Mouse (Mus musculus): Measurements from ENCODE around the gene Meis2. TPM values are rescaled to one million over a fixed set of nuclear protein-coding genes. Genes with fewer than 3 reads are reported as not detected.
A peak's percentile ranks its signal among the peaks of the same experiment; 100 is the strongest.

The Meis2 gene
- total RNA-seq, 2 experiments from 2014 or later = 1.5 to 2.0 TPM

DNA sequence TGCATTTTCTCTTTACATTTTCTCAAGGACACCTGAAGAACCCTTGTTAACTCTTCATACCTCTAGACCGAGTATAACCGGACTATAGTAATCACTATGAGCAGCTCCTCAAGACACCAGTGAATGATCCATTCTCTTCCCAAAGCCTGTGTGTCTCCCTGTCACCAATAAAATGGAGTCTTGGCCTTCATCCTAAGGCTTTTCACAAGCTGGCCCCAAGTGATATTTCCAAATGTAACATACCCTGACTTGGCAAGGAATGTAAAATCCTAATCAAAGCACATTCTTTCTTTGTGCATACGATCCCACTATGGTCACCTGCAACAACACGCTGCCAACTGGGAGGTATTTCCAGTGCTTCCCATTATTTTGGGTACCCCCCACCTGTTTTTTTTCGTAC is 125.8 kb downstream of the Meis2 start:
- no peak for DNase-seq

DNA sequence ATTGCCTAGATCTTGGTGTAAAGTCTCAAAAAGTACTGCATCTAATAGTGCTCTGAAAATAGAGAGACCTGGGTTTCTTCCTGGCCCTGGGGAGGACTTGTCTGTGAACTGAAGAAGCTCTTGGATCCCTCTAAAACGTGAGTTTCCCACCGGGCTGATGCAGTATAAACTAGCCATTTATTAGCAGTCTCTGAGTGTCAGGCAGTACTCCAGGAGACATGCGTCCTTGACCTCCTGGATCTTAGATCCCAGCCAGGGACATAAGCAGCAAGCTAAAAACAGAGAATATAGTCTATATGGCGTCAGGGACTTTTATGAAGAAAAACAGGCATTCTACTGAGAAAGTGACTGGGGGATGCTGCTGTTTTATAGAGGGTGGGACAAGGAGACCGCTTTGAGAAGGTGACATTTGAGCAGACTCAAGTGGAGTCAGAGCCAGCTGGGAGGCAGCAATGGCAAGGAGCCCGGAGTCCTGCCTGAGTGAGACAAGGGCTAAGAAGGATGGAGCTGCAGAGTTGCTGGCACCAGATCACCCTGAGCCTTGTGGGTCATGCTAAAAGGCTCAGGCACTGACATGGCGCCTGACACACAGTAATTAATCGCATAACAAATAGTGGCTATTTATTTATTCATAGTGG is 126.6 kb downstream of the Meis2 start:
- DNase-seq = peak; percentile 18

DNA sequence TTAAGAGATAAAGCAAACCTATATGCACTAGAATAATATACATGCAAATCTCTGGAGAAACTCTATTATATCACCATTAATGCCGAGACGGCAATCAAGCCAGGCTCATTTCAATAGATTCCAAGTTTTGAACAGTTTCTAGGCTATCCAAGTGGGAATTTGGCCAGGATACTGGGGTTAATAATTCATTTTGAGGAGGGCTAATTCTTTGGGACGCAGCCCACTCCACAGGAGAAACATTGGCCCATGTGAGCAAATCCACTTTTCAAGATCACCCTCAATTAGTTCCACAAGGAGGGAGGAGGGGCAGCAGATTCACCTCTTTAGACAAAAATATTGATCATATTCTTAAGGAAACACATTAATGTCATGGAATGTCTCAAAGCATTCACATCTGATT is 127.3 kb downstream of the Meis2 start:
- DNase-seq = no peak

DNA sequence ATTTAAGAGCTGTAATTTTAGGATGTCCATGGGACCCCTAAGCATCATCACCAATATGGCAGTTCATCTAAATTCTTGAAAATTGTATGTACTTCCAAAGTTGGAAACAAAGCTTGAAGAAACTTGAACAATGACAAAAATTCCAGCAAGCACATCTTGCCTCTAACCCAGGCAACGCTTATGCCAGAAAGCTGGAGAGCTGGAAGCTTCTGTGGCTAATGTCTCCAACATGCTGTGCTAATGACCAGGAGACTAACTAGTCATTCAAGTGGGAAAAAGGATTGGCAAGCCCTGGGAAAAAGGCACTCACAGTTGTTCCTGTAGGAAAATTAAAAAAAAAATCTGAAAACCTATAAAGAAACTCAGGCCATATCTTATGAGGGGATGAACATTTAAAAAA is 127.7 kb downstream of the Meis2 start:
- peak; percentile 12 for DNase-seq

DNA sequence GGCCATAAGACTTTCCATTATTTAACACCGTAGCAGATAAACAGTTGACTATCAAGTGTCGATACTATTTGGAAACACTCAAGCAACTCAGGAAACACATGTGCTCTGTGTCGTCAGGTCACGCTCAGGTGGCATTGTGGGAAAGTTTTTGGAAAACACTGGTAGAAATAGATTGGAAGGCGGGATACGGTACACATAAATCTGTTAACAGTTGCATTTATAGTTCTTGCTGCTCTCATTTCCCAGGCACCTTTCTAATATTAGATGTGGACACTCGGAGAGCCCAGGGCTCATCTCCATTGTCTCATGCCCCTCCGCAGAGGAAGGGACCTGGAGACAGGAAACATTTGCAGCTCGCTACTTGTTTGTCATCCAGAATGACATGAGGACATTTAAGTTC is 128.9 kb downstream of the Meis2 start:
- no peak for DNase-seq

DNA sequence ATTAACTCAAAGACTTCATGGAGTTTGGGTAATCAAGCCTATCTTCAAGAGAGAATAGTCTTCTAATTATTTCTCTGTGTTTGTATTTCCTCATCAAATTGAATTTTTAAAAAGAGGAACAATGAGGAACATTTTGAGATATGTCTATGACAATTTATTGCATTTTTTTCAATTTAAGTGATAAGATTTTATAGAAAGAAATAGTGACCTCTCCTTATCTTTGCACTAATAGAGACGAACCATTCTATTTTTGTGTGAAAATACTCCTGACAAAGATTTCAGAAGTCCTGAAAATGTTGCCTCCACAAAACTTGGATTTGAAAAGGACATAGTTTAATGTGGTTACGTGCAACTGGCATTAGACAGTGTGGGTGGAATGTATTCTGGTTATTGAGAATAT is 131.3 kb downstream of the Meis2 start:
- no peak for DNase-seq

DNA sequence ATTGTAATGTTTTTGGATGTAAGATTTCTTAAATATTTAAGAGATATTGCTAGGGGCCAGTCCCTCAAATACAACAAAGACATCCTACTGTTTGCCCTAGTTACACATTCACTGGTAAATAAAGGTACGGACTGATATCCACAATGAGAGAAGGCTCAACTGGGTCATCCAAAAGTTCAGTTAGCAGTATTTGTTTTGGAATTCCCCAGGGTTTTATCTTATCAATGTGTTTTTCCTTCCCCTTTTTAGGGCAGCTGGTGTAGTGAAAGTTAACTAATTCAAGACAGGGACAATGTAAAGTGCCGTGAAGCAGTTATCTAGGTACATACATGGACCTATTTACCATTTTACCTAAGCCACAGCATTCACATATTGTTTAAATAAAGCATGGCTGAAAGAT is 132.4 kb downstream of the Meis2 start:
- DNase-seq = no peak

DNA sequence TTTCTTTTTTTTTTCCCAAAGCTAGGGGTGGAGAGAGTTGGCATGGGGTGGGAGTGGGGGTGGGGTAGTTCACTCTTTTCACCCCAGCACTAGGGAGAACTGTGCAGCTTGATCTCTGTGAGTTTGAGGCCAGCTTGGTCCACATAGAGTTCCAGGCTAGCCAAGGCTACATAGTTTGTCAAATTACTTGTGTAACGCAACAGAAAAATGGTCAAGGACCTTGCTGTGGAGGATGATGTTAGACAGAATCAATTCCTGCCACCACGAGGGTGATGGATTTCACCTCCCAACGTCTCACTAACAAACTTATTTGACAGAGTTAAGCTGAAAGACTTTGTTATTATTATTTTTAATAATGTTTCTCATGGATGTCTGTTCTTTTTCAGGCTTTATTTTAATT is 139.9 kb downstream of the Meis2 start:
- no peak for DNase-seq

DNA sequence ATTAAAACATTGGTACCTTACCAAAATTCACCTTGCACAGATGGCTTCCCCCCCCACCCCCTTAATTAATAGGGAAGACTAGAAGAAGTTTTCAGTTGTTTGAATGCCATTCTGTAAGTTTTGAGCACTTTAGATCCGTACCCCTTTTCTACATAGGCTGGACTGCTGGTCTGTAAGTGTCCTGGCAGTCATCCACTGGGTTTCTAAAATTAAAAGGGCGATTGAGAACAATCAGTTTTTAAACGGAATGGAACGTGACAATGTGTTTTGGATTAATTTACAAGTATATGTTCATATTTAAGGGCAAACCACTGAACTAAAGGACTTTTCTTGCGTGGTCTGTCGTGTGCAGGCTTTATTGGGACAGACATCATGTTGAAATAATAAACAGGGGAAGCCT is 141.2 kb downstream of the Meis2 start:
- DNase-seq = no peak

DNA sequence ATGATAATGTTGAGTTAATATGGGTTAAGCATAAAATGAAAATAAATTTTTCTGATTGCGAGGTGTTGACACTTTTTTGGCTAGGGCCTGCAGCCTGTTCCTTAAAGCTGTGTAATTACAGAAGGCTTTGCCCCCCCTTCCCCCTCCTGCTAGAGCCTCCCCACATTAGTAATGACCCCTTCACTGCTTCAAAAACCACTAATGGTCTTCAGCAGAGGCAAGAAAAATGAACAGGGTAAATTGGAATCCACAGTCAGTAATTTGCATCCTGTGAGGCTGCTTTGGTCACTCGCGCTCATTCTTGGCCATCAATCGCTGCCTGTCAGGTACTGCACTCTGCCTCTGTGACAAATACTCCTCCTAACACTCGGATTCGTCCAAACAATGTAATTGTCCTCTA is 142.4 kb downstream of the Meis2 start:
- no peak for DNase-seq

DNA sequence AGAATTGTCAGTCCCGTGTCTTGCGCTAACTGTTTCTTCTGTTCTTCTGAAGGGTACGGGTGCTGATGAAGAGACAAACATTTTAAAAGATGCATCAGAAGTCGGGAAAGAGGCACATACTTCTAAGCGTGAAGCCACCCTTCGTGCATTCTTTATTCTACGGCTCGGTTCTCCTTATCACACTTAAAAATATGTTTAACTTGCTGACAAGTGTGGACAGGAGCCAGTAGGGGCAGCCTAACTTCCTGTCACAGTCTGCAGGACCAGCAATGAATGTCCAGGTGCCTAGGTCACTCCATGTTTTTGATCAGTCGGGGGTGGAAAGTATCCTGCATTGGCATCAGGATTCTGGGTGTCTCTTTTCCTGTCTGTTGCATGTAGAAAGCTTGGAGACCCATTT is 144.0 kb downstream of the Meis2 start:
- DNase-seq = no peak

DNA sequence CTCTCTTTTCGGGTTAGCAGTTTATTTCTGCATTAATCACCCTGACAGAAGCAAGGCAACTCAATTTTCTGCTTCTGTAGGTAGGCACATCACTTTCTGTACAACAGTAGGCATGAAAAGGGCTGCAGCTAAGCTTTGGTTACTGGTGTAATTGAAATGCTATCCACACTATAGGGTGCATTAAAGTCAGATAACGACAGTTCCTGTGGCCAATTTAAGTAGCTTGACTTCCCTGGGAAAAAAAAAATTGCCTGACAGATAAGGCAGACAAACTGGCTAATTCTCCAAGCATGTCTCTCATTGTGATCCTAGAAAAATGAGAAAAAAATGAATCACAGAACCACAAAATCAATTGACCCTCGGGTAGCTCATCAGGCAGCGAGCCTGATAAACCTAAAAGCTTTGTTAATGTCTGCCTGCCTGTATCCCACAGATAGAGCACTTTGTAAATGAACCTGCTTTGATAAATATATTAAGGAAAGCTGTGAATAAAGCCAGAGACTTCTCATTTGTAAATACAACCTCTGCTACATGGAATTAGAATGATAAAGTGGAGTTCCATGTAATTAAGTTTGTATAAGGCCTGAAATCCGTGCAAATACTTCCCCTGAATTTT is 145.2 kb downstream of the Meis2 start:
- DNase-seq = no peak

DNA sequence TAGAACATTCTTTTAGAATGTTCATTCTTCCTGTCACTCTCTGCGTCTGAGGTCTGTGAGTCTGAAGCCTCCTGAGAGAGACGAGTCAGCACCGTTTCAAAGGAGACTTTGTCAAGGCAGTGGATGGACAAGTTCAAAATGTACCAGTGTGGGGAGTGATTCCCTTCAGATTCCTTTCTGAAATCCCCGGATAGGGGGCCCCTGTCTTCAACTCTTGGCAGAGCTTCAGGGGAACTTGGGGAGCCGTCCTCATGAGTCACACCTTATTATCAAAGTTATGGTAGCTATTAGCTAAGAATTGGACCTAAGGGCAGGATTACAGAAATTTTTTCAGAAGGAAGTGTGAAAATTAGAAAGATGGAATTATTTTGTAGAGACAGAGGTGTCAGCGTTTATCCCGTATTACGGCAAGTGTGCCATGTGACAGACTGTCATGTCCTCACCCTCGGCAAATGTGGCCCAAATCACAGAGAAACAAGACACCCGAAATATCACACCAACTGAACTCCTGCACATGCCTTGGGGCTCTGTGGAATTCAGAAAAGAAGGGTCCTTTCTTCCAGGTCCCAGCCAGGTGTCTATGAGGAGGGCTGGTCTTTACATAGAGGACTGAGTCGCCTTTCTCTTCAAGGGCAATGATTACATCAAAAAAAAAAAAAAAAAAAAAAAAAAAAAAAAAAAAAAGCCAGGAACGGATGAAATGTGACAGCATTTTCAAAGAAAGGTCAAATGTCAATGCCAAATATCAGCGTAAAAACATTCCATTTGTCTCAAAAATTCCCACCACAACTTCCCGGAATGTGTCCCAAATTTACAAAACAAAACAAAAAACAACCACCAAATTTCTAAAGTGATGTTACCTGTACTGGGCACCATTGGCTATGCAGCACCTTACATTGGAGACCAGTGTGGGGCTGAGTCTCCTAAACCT is 146.2 kb downstream of the Meis2 start:
- DNase-seq = no peak

DNA sequence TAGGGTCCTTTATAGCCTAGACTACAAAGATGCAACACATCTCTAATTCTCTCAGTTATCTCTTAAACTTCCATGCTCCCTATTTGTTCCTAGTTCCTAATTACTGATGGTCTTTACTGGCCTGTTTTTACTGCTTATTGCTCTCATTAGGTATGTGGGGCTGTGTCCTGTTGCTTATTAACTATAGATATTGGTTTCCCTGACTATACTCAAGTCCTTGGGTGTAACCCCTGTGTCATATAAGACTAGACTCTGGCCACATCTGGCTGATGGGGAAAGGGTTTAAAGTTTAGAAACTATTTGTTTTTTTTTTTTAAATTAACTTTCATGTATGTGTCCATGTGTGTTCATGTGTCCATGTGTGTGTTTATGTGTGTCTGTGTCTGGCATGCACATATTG is 147.1 kb downstream of the Meis2 start:
- no peak for DNase-seq

DNA sequence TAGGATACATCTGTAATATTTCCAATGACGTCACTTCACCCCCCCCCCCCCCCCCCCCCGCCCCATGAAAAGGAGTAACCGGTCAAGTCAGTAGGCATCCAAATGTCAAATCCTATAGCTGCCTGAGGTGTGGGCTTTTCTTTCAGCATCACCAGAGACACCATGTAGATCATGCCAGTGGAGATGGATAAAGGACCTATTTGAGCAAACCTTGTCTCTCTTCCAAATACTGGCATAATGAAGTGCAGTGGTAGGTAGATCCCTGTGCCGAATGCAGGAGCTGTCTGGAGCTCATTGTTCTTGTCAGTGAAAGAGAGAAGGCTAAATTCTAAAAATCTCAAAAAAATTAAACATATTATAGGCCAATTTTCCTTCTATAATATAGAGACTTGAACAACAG is 151.1 kb downstream of the Meis2 start:
- no peak for DNase-seq

DNA sequence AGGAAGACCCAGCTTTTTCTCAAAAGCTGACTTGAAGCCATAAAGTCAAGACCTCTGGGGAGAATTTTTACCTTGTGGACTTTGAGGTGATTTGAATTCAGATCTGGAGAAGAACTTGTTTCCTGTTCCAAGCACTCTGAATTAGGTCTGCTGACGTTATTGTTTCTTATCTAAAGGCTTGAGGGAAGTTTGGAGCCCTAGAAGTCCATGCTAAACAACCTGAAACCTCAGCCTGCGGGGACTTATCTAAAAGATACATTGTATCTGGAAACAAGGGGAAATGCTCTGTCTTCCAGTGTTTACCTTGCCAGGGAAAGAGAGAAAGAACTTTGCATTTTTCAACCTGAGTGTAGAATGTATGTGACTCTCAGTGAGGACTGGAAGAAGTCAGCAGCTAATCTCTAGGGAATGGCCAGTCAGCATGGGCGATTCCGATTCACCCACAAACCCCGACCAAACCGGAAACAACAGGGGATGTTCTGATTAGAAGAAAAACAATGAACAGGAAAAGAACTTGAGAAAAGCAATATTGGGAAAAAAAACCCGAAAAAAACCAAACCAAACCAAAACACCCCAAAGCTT is 152.6 kb downstream of the Meis2 start:
- no peak for DNase-seq

DNA sequence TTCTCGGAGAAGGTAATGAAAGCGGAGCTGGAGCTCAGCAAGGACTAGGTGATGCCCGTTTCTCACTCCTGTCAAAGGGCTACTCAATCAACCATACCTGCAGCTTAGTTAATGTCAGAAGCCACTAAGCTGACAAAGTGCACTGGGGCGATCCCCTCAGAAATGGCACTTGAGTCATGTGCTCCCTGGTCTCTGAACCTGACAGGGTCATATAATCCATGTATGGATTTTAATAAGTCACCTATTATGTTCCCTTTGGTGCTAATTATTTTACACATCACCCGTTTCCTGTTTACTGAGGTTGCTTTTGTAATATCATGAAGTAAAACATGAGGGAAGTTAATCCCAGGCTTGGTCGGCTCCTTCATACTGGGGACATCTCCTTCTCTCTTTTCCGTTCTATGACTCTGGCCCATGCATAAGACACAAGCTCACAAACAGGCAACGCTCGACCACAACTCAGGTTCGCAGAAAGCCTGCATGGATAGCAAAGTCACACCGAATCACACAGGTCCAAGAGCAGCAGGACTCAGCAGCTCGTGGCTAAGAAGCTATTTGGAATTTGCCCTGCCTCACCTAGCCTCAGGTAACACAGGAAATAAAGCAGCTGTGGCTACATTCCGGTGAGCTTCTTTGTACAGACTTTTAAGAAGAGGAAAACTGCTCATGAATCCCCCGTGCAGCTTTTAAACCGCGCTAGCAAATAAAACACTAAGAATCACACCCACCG is 153.6 kb downstream of the Meis2 start:
- no peak for DNase-seq

DNA sequence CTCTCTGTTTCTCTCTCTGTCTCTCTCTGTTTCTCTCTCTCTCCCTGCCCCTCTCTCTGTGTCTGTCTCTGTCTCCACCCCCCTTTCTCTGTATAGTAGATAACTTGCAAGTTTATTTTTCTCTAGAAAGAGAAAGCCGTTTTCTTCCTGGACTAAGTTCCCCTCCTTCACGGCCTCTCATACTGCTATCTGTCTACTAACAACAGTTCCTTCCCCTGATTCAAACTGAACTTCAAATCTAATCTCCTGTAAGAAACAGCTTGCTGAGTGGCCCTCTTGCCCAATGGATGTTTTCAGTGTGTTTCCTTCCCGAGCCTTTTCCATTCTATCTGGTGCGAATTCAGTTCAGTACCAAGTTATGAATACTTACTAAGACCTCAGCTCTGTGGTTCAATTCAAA is 155.4 kb downstream of the Meis2 start:
- DNase-seq = no peak

DNA sequence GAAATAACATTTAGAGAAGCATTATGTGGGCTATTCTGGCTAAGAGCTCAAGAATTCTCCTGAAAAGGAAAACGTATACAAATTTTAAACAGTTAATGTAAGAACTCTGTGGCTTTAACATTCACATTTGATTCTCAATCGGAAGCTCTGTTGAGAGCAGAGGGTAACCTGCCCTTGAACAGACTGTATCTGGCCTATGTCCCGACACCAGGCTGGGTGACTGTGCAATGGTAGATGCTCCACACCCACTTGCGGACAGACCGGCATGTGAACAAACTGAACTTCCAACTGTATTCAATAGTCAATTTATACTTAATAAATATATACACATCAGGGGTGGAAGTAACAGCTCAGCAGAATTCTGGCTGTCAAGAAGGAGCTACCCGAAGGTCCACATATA is 164.6 kb downstream of the Meis2 start:
- DNase-seq = no peak

DNA sequence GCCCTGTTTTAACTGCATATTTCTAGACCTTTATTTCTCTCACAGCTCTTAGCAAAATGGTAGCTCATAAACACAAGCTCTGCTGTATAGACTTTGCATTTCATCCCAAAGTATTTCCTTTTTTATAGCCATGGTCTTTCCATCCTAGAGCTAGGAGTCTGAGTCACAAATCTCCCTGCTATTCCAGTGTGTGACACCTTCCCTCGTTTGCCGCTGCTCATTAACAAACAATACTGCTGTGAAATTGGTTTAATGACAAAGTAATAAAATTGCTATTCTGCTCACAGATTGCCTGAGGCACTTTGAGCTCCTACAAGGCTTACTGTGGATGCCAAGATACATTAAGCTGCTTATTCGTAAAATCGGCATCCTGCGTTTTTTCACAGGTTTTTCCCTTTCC is 168.1 kb downstream of the Meis2 start:
- no peak for DNase-seq

DNA sequence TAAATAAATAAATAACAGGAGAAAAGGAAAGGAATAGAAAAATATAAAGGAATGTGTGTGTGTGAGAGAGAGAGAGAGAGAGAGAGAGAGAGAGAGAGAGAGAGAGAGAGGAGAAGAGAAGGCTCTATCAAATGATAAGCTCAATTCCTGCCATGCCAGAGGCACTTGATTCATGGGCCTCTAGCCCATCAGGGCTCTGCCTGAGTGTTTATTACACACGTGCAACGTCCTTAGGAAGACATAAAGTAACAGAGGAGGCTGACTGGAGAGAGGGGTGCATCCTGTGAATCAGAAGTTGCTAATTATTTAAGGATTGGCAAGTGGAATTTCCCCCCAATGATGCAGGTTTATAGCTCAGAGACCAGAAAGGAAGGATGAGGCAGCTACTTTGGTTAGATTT is 168.6 kb downstream of the Meis2 start:
- DNase-seq = no peak

DNA sequence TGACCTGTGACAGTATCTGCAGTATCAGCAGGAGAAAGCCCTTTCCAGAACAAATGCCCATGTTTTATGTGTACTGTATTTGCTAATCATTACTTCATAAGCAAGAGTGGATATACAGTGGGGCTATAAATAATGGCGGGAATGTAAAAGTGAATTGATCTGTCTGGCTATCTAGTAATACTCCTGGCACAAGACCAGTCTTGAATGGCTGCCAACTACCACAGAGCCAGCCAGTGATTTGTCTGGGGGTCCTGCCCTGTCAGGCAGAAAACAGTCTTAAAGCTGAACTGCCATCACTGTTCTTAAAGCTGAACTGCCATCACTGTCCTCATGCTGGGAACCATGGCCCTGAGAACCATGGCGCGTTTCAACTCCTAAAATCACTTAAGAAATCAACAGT is 169.9 kb downstream of the Meis2 start:
- no peak for DNase-seq
